Mouse (Mus musculus) kidney, adult 18-20 months (tissue): Measurements from ENCODE around the gene Igsf21.
A peak's percentile ranks its signal among the peaks of the same experiment; 100 is the strongest.

Experiments
- DNase-seq: peaks from one replicate; pipeline ENCODE4 v3.0.0; 2021

Gene Igsf21

DNA sequence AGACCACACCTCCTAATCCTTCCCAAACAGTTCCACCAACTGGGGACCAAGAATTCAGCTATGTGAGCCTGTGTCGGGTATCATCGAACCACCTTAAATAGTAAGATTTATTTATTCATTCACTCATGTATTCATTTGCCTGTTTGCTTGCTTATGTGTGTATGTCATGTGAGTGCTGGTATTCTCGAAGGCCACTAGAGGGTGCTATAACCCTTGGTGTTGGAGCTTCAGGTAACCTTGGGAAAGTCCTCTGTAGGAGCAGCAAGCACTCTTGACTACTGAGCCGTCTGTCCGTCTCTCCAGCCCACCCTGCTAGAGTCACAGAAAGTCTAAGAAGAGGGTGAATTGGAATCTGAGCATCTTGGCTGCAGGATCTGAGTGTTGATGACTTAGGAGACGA lies 103.4 kb downstream of the Igsf21 start:
- no peak for DNase-seq

DNA sequence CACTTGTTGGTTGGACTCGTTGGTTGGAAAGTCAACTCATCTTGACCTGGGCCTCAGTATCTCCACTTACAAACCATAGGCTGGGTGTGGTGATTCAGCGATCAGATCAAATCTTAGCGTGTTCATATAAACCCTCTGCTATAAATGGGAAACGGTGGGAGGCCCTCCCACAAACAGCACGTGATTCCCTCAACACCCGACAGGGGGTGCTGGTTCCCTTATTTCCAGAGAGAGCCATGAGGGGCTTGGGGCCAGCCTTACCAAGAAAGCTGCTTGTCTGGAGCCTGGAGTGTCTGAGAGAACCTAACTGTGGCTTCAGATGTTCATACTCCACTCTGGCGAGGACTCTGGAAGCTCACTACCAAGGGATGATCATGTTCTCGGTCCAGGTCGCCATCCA lies 106.1 kb downstream of the Igsf21 start:
- no peak for DNase-seq

GRCm38 (mm10) chr4:140138846-140139245 lies 107.7 kb downstream of the Igsf21 start:
- no peak for DNase-seq

DNA sequence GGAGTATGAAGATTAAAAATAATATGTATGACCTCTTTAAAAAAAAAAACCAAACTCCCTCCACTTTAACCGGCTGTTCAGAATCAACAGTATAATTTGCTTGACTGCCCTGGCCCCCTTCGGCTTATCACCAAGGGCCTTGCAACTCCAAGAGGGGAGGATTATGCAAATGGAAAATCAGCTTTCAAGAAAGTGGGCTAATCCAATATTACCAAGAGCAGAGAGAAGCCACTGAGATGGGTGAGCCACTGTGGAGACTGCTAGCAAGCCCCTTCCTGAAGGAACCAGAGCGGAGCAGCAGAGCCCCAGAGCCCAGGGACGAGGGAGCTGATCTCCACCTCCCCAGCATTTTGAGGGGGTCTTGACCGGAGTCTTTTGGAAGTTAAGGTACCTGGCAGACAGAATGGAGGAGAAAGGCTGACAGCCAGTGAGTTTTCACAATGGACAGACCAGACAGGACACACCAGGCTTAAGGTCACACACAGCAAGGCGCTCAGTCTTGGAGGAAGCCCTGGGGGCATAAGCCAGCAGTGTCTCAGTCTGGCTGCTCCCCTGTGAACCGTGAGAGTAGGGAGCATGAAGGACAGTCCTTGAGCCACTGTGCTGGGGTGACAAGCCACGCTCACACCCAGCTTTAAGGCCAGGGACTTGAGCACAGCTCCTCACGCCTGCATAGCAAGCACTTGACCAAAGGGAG lies 114.8 kb downstream of the Igsf21 start:
- DNase-seq: no peak

GRCm38 (mm10) chr4:140131201-140131600 lies 115.4 kb downstream of the Igsf21 start:
- DNase-seq: no peak

GRCm38 (mm10) chr4:140129553-140130275 lies 116.9 kb downstream of the Igsf21 start:
- no peak for DNase-seq

DNA sequence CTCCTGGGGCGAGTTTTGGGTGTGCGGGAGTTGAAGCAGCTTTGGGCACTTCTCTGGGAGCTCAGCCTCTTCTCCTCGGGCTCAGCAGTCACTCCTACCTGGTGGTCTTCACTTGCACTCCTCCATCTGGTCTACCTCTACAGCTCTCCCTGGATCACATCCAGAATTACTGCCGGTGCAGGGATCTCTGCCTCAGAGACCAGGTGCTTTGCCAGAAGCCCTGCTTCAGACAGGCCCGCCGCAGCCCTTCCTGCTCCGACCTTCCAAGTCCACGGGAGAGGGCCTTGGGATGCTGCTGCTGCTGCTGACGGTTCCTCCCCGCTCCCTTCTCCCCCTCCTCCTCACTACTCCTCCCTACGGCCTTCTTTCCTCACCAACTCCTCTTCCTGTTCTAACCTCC lies 118.5 kb downstream of the Igsf21 start:
- DNase-seq: no peak

- no peak for DNase-seq
Observed at GRCm38 (mm10) chr4:140125806-140126205, 120.8 kb downstream of the Igsf21 start.

- DNase-seq: no peak
Observed at GRCm38 (mm10) chr4:140122534-140122933, 124.0 kb downstream of the Igsf21 start.

- no peak for DNase-seq
Observed at GRCm38 (mm10) chr4:140117275-140117691, 129.3 kb downstream of the Igsf21 start.

DNA sequence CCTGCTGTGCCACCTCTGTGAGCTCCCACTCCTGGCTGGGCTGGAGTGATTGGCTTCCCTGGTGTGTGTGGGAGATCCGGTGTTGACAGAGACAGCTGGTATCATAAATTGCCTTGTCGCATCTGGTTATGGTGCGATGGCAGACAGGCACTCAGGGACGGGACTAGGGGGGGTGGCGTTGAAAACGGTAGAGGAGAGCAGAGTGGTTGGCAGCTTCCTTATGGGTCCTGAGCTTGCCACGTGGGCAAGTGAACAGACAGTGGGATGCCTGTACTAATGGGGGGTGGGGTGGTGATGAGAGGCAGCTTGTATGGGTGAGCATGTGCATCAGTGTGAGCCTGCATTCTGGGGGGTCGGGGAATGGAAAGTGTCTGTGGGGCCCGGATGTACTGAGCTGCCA lies 130.8 kb downstream of the Igsf21 start:
- DNase-seq: no peak

DNA sequence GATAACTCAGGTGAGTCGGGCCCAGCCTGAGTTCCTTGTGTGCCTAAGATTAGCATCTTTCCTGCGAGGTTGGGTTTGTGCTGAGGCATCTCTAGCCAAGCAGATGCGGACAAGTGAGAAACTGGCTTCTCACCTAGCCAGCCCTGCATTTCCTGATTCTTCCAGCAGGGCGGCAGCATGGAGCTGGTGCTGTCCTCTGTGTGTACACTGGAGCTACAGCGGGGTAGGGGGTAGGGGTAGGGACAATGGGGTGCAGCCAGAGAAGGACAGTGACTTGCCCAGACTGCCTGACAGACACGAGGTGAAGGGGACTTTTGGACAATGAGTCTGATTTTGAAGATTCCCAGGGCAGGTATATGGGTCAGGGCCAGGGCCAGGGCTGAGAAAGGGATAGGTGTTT lies 131.5 kb downstream of the Igsf21 start:
- DNase-seq: no peak

DNA sequence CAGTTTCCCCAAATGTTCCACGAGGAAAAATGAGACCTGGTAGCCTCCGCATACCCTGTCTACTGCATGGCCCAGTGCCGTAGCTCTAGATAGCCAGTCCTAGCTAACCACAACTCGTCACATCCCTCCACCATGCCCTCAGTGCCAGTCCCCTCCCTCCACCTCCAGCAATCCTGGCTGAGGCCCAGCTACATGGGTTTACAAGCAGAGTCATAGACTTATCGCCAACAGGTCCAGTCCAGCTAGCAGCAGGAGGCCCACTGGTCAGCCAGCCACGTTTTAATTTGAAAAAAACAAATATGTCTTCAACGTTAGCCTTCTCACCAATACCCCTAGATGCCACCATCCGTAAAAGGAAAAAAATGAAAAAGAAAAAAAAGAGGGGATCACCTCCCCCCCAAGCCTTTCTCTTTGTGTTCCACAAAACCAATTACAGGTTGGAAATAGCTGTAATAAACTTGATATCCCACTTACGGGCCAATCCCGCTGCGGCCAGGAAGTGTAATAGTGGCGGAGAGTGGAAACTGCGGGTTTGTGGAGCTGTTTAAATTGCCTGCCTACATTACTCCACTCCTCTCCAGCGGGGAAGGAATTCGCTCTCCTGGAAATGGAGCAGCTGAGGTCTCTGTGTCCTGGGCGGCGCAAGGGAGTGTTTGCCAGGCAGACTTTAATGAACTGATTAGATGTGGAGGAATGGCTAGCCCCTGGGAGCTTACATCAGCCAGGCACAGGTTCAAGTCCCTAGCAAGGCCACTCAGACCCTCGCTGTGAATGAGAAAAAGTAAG lies 132.7 kb downstream of the Igsf21 start:
- no peak for DNase-seq

DNA sequence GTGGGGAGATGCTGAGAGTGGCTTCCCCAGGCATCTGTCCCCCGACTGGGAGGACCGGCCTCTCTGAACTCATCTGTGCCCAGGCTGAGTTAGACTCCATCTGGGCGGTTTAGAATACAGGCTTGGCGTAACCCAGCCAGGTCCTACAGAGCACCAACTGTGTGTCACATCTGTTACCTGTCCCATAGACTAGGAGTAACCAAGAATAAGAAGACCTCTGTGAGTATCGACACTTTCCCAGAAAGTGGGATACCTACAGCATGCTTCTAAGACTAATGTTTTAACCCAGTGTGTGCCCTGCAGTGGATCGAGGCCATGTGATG lies 137.0 kb downstream of the Igsf21 start:
- DNase-seq: no peak

- no peak for DNase-seq
Observed at GRCm38 (mm10) chr4:140108871-140109625, 137.5 kb downstream of the Igsf21 start.

DNA sequence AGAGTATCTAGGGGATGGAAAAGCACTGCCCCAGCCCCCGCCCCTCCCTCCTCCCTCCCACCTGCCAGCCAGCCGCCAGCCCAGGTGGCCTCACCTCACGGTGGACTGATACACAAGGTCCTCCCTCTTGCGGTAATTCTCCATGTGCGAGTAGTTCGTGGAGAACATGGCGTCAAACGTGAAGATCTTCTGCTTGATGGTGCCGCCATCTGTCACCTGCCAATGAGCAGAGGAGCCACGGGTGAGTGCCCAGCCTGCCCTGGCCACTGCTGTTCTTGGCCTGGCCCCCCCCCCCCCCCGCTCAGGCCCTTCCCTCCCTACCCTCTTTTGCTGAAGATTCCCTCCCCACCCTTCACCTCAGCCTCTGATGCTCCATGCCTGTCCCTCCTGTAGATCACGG lies 139.4 kb downstream of the Igsf21 start:
- DNase-seq: no peak

- no peak for DNase-seq
Observed at GRCm38 (mm10) chr4:140104795-140105194, 141.8 kb downstream of the Igsf21 start.

- no peak for DNase-seq
Observed at GRCm38 (mm10) chr4:140103341-140104027, 143.1 kb downstream of the Igsf21 start.

DNA sequence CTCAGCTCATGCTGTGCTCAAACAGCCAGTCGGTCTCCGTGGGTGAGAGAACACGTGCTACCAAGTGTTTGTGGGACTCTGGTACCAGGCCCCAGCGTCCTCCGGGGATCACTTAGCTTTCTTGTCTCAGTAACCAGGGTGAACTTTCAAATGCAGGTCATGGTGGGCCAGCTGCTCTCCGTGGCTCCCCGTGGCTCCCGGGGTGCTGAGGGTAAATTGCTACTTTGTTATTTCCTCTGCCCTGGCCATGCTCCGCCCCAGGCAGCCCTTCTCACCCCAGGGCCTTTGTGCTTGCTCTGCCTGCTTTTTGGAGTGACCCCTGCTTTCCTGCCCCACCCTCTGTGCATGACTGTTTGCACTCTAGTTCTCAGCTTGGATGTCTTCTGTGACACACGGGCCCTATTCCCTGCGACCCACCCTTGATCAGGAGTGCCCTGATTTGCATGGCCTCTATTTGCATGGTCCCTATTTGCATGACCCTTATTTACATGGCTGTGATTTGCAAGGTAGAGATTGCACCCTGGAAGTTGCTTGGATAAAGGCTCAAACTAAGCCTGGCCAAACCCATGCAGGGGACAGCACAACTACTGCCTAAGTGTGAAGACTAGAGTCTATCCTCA lies 143.9 kb downstream of the Igsf21 start:
- DNase-seq: no peak

DNA sequence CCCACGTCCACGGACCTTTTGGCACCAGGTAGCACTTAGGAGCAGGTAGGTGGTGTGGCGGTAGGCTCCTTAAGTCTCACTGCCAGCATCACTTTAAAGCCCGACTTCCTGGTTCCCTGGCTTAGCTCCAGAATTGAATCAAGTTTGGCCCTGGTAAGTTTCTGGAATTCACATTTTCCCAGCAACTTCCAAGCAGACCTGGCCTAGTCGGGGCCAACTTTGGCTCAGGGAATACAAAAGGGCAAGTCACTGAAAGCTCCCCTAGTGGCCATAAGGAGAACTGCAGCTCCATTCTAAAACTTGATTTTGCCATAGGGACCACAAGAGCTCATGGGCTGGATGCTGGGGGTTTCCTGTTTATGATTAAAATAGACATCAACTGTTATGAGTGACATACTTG lies 145.5 kb downstream of the Igsf21 start:
- peak; percentile 16 for DNase-seq

DNA sequence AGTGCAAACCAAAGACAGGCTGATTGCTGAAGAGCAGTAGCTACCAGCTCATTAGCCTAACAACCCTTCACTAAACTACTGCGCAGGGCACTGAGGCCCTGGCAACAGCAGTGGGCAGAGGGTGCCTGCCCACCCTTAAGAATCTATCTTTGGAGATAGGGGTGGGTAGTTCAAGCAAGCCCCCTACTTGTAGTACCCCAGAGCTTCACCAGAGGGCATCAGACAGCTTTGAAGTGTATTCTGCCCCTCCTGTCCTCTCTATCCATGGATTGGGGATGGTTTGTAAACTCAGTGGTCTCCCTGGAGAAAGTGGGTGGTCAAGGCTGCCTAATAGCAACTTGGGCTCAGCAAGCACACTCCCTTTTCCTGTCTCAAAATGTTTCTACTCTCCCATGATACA lies 146.4 kb downstream of the Igsf21 start:
- DNase-seq: no peak

DNA sequence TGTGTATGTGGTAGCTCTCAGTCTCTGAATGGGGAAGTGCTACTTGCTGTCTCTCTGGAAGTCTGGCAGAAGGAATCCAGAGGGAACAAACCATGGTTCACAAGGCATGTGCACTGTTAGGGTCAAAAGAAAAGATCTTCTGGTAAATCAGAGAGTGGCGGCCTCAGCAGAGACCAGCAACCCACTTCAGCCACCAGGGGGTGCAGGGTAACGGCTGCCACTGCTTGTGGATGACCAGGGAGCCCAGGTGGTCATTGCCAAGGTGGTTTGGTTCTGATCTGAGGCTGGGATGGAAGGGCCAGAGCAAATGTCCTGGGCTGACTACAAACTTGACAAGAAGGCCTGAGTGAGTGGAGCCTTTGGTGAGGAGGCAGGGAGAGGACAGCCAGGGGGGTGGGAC lies 150.3 kb downstream of the Igsf21 start:
- no peak for DNase-seq
